Mouse (Mus musculus): ENCODE data around the gene Ube2l3. TPM values are rescaled to one million over a fixed set of nuclear protein-coding genes. Genes with fewer than 3 reads are reported as not detected.

Gene Ube2l3
- polyA plus RNA-seq, 1 experiment from 2014 or later: 319 TPM

- DNase-seq (ENCODE audit: low spot score): no peak
- peak overlapping the region; percentile 99 for H3K9ac ChIP-seq (ENCODE audit: low read length)
- 10% methylated on average over 24 of the region's 24 CpGs for WGBS
Measured at GRCm38 (mm10) chr16:17200121-17200952, 2.1 kb downstream of the Ube2l3 start.

GRCm38 (mm10) chr16:17193823-17194222 is 8.6 kb downstream of the Ube2l3 start:
- DNase-seq (ENCODE audit: low spot score) (no peak), ATAC-seq (no peak)
- no peaks in the 10 kb centered on the region for H3K4me1 ChIP-seq (ENCODE audit: control insufficient read depth, insufficient read depth, low read length)
- no peaks in the 10 kb centered on the region for H3K9me3 ChIP-seq (replicated peaks; ENCODE audit: control insufficient read depth, low read length)
- 95% methylated on average over 4 of the region's 4 CpGs for WGBS
- no peak overlapping the region for H3K4me3 ChIP-seq (ENCODE audit: low read depth, low read length)
- H3K27me3 ChIP-seq (replicated peaks; ENCODE audit: control insufficient read depth, insufficient read depth, low read length): no peaks in the 10 kb centered on the region
- H3K4me2 ChIP-seq (ENCODE audit: low read length): no peak overlapping the region
- no peak overlapping the region for H3K27ac ChIP-seq (ENCODE audit: low read depth, low read length)
- no peak overlapping the region for H3K9ac ChIP-seq (ENCODE audit: low read length)
- H3K36me3 ChIP-seq (ENCODE audit: control insufficient read depth, insufficient read depth, low read length): no peaks in the 10 kb centered on the region

More at GRCm38 (mm10) chr16:17200121-17200952, 2.1 kb downstream of the Ube2l3 start:
- H3K4me1 ChIP-seq (ENCODE audit: control insufficient read depth, insufficient read depth, low read length): peaks cover 14% of the 10 kb centered on the region
- peak overlapping the region; percentile 88 for H3K4me2 ChIP-seq (ENCODE audit: low read length)
- peak overlapping the region; percentile 100 for H3K4me3 ChIP-seq (ENCODE audit: low read depth, low read length)
- no peak for ATAC-seq
- H3K36me3 ChIP-seq (ENCODE audit: control insufficient read depth, insufficient read depth, low read length): no peaks in the 10 kb centered on the region
- H3K9me3 ChIP-seq (replicated peaks; ENCODE audit: control insufficient read depth, low read length): no peaks in the 10 kb centered on the region
- H3K27me3 ChIP-seq (replicated peaks; ENCODE audit: control insufficient read depth, insufficient read depth, low read length): no peaks in the 10 kb centered on the region
- H3K27ac ChIP-seq (ENCODE audit: low read depth, low read length): 0 out of 2 replicates have a peak overlapping the region, but pooled peaks have one; percentile 78

GRCm38 (mm10) chr16:17185475-17185874 is 17.0 kb downstream of the Ube2l3 start:
- ATAC-seq (no peak), DNase-seq (ENCODE audit: low spot score) (no peak)
- no peak overlapping the region for H3K4me2 ChIP-seq (ENCODE audit: low read length)
- H3K4me1 ChIP-seq (ENCODE audit: control insufficient read depth, insufficient read depth, low read length): no peaks in the 10 kb centered on the region
- no peaks in the 10 kb centered on the region for H3K9me3 ChIP-seq (replicated peaks; ENCODE audit: control insufficient read depth, low read length)
- H3K36me3 ChIP-seq (ENCODE audit: control insufficient read depth, insufficient read depth, low read length): peaks cover 8% of the 10 kb centered on the region; the same call in 1 of the 2 replicates
- H3K27ac ChIP-seq (ENCODE audit: low read depth, low read length): no peak overlapping the region
- H3K4me3 ChIP-seq (ENCODE audit: low read depth, low read length): no peak overlapping the region
- H3K27me3 ChIP-seq (replicated peaks; ENCODE audit: control insufficient read depth, insufficient read depth, low read length): no peaks in the 10 kb centered on the region
- no peak overlapping the region for H3K9ac ChIP-seq (ENCODE audit: low read length)

- ATAC-seq (no peak), DNase-seq (ENCODE audit: low spot score) (no peak)
- Histone ChIP-seq H3K27ac (ENCODE audit: low read depth, low read length) (no peak overlapping the region), H3K4me2 (ENCODE audit: low read length) (no peak overlapping the region), H3K36me3 (ENCODE audit: control insufficient read depth, insufficient read depth, low read length) (peaks cover 8% of the 10 kb centered on the region; the same call in 1 of the 2 replicates), H3K9me3 (replicated peaks; ENCODE audit: control insufficient read depth, low read length) (no peaks in the 10 kb centered on the region), H3K4me1 (ENCODE audit: control insufficient read depth, insufficient read depth, low read length) (no peaks in the 10 kb centered on the region), H3K27me3 (replicated peaks; ENCODE audit: control insufficient read depth, insufficient read depth, low read length) (no peaks in the 10 kb centered on the region), H3K4me3 (ENCODE audit: low read depth, low read length) (no peak overlapping the region), H3K9ac (ENCODE audit: low read length) (no peak overlapping the region)
- WGBS: 88% methylated on average over 3 of the region's 3 CpGs
Measured at GRCm38 (mm10) chr16:17183003-17183402, 19.4 kb downstream of the Ube2l3 start.

GRCm38 (mm10) chr16:17182136-17182535 is 20.3 kb downstream of the Ube2l3 start:
- 96% methylated on average over 2 of the region's 2 CpGs for WGBS
- peaks cover 12% of the 10 kb centered on the region; the same call in 1 of the 2 replicates for H3K36me3 ChIP-seq (ENCODE audit: control insufficient read depth, insufficient read depth, low read length)
- no peak for ATAC-seq

GRCm38 (mm10) chr16:17181382-17181781 is 21.1 kb downstream of the Ube2l3 start:
- 90% methylated on average over 4 of the region's 4 CpGs for WGBS
- DNase-seq (ENCODE audit: low spot score) (no peak), ATAC-seq (no peak)
- peaks cover 10% of the 10 kb centered on the region; the same call in 1 of the 2 replicates for H3K36me3 ChIP-seq (ENCODE audit: control insufficient read depth, insufficient read depth, low read length)
- no peak overlapping the region for H3K9ac ChIP-seq (ENCODE audit: low read length)
- H3K27ac ChIP-seq (ENCODE audit: low read depth, low read length): no peak overlapping the region
- H3K9me3 ChIP-seq (replicated peaks; ENCODE audit: control insufficient read depth, low read length): no peaks in the 10 kb centered on the region
- H3K27me3 ChIP-seq (replicated peaks; ENCODE audit: control insufficient read depth, insufficient read depth, low read length): no peaks in the 10 kb centered on the region
- H3K4me1 ChIP-seq (ENCODE audit: control insufficient read depth, insufficient read depth, low read length): no peaks in the 10 kb centered on the region
- H3K4me2 ChIP-seq (ENCODE audit: low read length): no peak overlapping the region
- H3K4me3 ChIP-seq (ENCODE audit: low read depth, low read length): no peak overlapping the region

More at GRCm38 (mm10) chr16:17182136-17182535, 20.3 kb downstream of the Ube2l3 start:
- Histone ChIP-seq H3K27me3 (replicated peaks; ENCODE audit: control insufficient read depth, insufficient read depth, low read length) (no peaks in the 10 kb centered on the region), H3K4me2 (ENCODE audit: low read length) (no peak overlapping the region), H3K27ac (ENCODE audit: low read depth, low read length) (no peak overlapping the region), H3K9ac (ENCODE audit: low read length) (no peak overlapping the region), H3K9me3 (replicated peaks; ENCODE audit: control insufficient read depth, low read length) (no peaks in the 10 kb centered on the region), H3K4me3 (ENCODE audit: low read depth, low read length) (no peak overlapping the region), H3K4me1 (ENCODE audit: control insufficient read depth, insufficient read depth, low read length) (no peaks in the 10 kb centered on the region)
- no peak for DNase-seq (ENCODE audit: low spot score)

- Histone ChIP-seq H3K9ac (ENCODE audit: low read length) (no peak overlapping the region), H3K4me1 (ENCODE audit: control insufficient read depth, insufficient read depth, low read length) (no peaks in the 10 kb centered on the region), H3K9me3 (replicated peaks; ENCODE audit: control insufficient read depth, low read length) (no peaks in the 10 kb centered on the region), H3K36me3 (ENCODE audit: control insufficient read depth, insufficient read depth, low read length) (peaks cover 19% of the 10 kb centered on the region), H3K4me3 (ENCODE audit: low read depth, low read length) (no peak overlapping the region), H3K4me2 (ENCODE audit: low read length) (no peak overlapping the region), H3K27me3 (replicated peaks; ENCODE audit: control insufficient read depth, insufficient read depth, low read length) (no peaks in the 10 kb centered on the region), H3K27ac (ENCODE audit: low read depth, low read length) (no peak overlapping the region)
- DNase-seq (ENCODE audit: low spot score) (no peak), ATAC-seq (no peak)
- 91% methylated on average over 3 of the region's 3 CpGs for WGBS
Measured at GRCm38 (mm10) chr16:17179706-17180105, 22.7 kb downstream of the Ube2l3 start.

- no peak for ATAC-seq
- no peaks in the 10 kb centered on the region for H3K4me1 ChIP-seq (ENCODE audit: control insufficient read depth, insufficient read depth, low read length)
- no peak overlapping the region for H3K4me3 ChIP-seq (ENCODE audit: low read depth, low read length)
- no peaks in the 10 kb centered on the region for H3K27me3 ChIP-seq (replicated peaks; ENCODE audit: control insufficient read depth, insufficient read depth, low read length)
- H3K9ac ChIP-seq (ENCODE audit: low read length): no peak overlapping the region
- peaks cover 35% of the 10 kb centered on the region for H3K36me3 ChIP-seq (ENCODE audit: control insufficient read depth, insufficient read depth, low read length)
- no peak overlapping the region for H3K4me2 ChIP-seq (ENCODE audit: low read length)
- no peaks in the 10 kb centered on the region for H3K9me3 ChIP-seq (replicated peaks; ENCODE audit: control insufficient read depth, low read length)
- DNase-seq (ENCODE audit: low spot score): no peak
- WGBS: 100% methylated on average over 1 of the region's 1 CpGs
- no peak overlapping the region for H3K27ac ChIP-seq (ENCODE audit: low read depth, low read length)
Measured at GRCm38 (mm10) chr16:17177623-17178170, 24.8 kb downstream of the Ube2l3 start.

- WGBS: 81% methylated on average over 2 of the region's 2 CpGs
- H3K9ac ChIP-seq (ENCODE audit: low read length): no peak overlapping the region
- no peaks in the 10 kb centered on the region for H3K4me1 ChIP-seq (ENCODE audit: control insufficient read depth, insufficient read depth, low read length)
- H3K4me2 ChIP-seq (ENCODE audit: low read length): no peak overlapping the region
- H3K9me3 ChIP-seq (replicated peaks; ENCODE audit: control insufficient read depth, low read length): no peaks in the 10 kb centered on the region
- peaks cover 47% of the 10 kb centered on the region for H3K36me3 ChIP-seq (ENCODE audit: control insufficient read depth, insufficient read depth, low read length)
- H3K4me3 ChIP-seq (ENCODE audit: low read depth, low read length): no peak overlapping the region
- H3K27me3 ChIP-seq (replicated peaks; ENCODE audit: control insufficient read depth, insufficient read depth, low read length): no peaks in the 10 kb centered on the region
- ATAC-seq: no peak
- no peak overlapping the region for H3K27ac ChIP-seq (ENCODE audit: low read depth, low read length)
- no peak for DNase-seq (ENCODE audit: low spot score)
Measured at GRCm38 (mm10) chr16:17175765-17176164, 26.7 kb downstream of the Ube2l3 start.
